Mouse (Mus musculus) olfactory bulb, adult 2 months (tissue): Measurements from ENCODE around the gene Bglap3. TPM values are rescaled to one million over a fixed set of nuclear protein-coding genes. Genes with fewer than 3 reads are reported as not detected.
A peak's percentile ranks its signal among the peaks of the same experiment; 100 is the strongest.
"Not testable (repeated sequence)": the region's sequence is repeated elsewhere in the genome, so short reads cannot be mapped to it uniquely, and the experiment has no call there.

ENCODE experiments used
- H3K27ac ChIP-seq: fragments of 200-500 bp; 2 replicates; pipeline ENCODE4 v1.5.1; 2012; ENCODE audit warnings: low read depth, low read length; ENCODE audit not compliant: insufficient read depth
- H3K4me1 ChIP-seq: fragments of 200-500 bp; 2 replicates; pipeline ENCODE4 v1.6.1; 2012; ENCODE audit warnings: low read length; ENCODE audit not compliant: control insufficient read depth, insufficient read depth
- H3K4me3 ChIP-seq: fragments of 200-500 bp; 2 replicates; pipeline ENCODE4 v1.5.1; 2012; ENCODE audit warnings: mild to moderate bottlenecking, low read depth, low read length, moderate library complexity; ENCODE audit not compliant: insufficient read depth
- CTCF ChIP-seq: fragments of 200-500 bp; IDR thresholded peaks from 2 replicates; pipeline ENCODE4 v1.5.1; 2012; ENCODE audit warnings: low read depth, mild to moderate bottlenecking, low read length, moderate library complexity; ENCODE audit not compliant: insufficient read depth
- POLR2A ChIP-seq: fragments of 200-500 bp; IDR thresholded peaks from 2 replicates; pipeline ENCODE4 v1.6.1; 2012; ENCODE audit warnings: mild to moderate bottlenecking, low read depth, low read length, moderate library complexity; ENCODE audit not compliant: insufficient read depth
- WGBS: fragments of 180-500 bp; shearing (Covaris S2); methylation state at CpG from one replicate; pipeline ENCODE4 v1.1.7; 2018; 5-methylcytosine and 5-hydroxymethylcytosine counted together
- polyA plus RNA-seq: library from polyadenylated mRNA; stranded (reverse); fragments of >200 nt; gene quantifications from 2 replicates; pipeline ENCODE4 v1.2.4, GENCODE M21; 2012; ENCODE audit warnings: low replicate concordance; ENCODE audit not compliant: missing spikeins, insufficient read depth, insufficient read length

Gene Bglap3
- polyA plus RNA-seq, result not detected in 2 replicates

- H3K27ac ChIP-seq, H3K4me3 ChIP-seq: not testable (repeated sequence)
- WGBS, result 92% methylated on average over 9 of the region's 9 CpGs
- H3K4me1 ChIP-seq, result peaks cover 20% of the 10 kb centered on the region
These were observed at the start of gene Bglap3 for GRCm38 (mm10) chr3:88372643-88373042. Gene Bglap3, minus strand, starts transcription at chr3:88372743.

GRCm38 (mm10) chr3:88422020-88422720 is 49.6 kb upstream of the Bglap3 start:
- Histone ChIP-seq H3K4me1 (peaks cover 32% of the 10 kb centered on the region), H3K4me3 (no peak overlapping the region), H3K27ac (peak overlapping the region; percentile 19; the same call in 1 of the 2 replicates)
- 20% methylated on average over 9 of the region's 9 CpGs for WGBS
- TF ChIP-seq POLR2A (no peak), CTCF (no peak)

DNA sequence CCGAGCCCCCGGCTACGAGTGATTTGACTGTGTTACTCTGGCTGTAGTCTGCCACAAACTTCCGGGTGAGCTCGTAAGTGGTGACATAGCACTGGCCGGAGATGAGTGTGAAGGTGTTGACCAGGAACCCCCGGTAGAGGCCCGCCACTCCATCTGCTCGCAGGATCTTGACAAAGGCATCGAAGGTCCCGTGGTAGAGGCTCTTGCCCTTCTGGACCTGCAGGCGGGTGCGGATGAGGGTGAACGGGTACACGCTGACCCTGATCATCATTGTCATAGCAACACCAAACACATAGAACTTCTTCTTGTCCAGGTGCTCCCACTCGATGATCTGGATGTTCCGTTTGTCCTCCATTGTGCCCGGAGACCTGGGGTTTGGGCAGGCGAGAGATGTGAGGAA is 48.2 kb upstream of the Bglap3 start:
- no peak overlapping the region for H3K4me3 ChIP-seq
- TF ChIP-seq CTCF (no peak), POLR2A (no peak)
- WGBS, result 94% methylated on average over 19 of the region's 19 CpGs
- H3K27ac ChIP-seq, result no peak overlapping the region
- H3K4me1 ChIP-seq, result peaks cover 35% of the 10 kb centered on the region

GRCm38 (mm10) chr3:88418016-88418415 is 45.5 kb upstream of the Bglap3 start:
- TF ChIP-seq POLR2A (no peak), CTCF (no peak)
- no peak overlapping the region for H3K4me3 ChIP-seq
- peaks cover 37% of the 10 kb centered on the region for H3K4me1 ChIP-seq
- WGBS, result 83% methylated on average over 6 of the region's 6 CpGs
- H3K27ac ChIP-seq, result no peak overlapping the region

DNA sequence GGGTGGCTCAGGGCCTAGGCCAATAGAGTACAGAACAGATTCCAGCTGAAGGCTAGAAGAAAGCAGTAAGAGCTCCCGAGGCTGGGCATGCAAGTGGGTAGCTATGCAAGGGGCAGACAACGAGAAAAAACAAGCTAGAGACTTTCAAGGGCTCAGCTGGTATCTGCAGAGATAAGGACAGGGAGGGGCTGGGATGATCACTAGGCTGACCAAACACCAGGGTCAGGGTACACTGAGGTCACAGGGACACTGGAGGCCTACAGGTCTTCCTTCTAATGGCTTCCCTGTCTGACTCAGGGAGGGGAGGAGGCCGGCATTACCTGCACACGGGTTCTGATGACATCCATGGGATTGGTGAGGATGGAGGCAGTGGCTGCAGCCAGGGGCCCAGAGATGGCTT is 43.1 kb upstream of the Bglap3 start:
- TF ChIP-seq CTCF (no peak), POLR2A (no peak)
- peaks cover 21% of the 10 kb centered on the region for H3K4me1 ChIP-seq
- no peak overlapping the region for H3K4me3 ChIP-seq
- 86% methylated on average over 4 of the region's 4 CpGs for WGBS
- no peak overlapping the region for H3K27ac ChIP-seq

DNA sequence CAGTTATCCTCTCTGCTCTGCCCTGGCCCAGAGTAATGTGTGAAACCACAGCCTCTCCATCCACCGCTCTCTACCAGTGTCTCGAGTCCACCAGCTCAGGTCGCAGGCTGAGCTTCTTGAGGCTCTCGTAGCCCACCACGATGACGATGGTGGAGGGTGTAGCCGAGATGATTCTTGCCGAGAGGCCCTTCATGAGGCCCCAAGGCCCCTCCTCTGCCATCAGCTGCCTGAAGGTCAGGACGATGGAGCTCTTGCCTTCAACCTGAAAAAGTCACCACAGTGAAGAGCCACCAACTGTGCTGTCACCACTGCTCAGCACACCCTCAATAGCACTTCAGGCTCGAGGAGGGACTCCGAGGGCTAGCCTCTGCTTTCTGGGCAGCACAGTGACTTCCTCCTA is 40.1 kb upstream of the Bglap3 start:
- H3K27ac ChIP-seq, result no peak overlapping the region
- peaks cover 15% of the 10 kb centered on the region for H3K4me1 ChIP-seq
- TF ChIP-seq POLR2A (no peak), CTCF (no peak)
- WGBS, result 87% methylated on average over 11 of the region's 11 CpGs
- H3K4me3 ChIP-seq, result no peak overlapping the region

- WGBS, result 90% methylated on average over 4 of the region's 4 CpGs
- TF ChIP-seq CTCF (no peak), POLR2A (no peak)
- Histone ChIP-seq H3K4me3 (no peak overlapping the region), H3K4me1 (peaks cover 12% of the 10 kb centered on the region), H3K27ac (no peak overlapping the region)
These were observed 39.1 kb upstream of the Bglap3 start for GRCm38 (mm10) chr3:88411681-88412080.

DNA sequence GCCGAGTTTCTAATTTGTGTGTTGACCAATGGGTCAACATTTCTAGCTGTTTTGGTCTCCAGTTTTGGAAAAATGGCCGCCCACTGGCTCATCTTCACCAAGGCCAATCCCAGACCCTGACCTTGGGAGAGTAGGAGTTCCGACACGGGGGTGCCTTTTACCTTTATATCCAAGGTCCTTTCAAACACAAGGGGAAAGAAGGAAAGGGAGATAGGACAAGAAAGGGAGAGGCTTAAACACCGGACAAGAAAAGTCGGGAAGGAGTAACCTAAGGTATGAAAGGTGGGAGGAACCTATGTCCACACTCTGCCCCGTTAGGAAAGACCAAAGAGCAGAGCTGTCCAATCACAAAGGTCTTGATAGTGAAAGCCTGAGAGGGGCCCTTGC is 38.1 kb upstream of the Bglap3 start:
- Histone ChIP-seq H3K4me3 (no peak overlapping the region), H3K27ac (peak overlapping the region; percentile 34), H3K4me1 (peaks cover 7% of the 10 kb centered on the region)
- 24% methylated on average over 7 of the region's 7 CpGs for WGBS
- TF ChIP-seq CTCF (no peak), POLR2A (no peak)

GRCm38 (mm10) chr3:88409741-88410644 is 37.5 kb upstream of the Bglap3 start, which contains the start of gene Pmf1:
Gene Pmf1, minus strand, starts transcription at chr3:88410331.
- peak within 1 kb of the TSS; percentile 87 for H3K4me3 ChIP-seq
- H3K27ac ChIP-seq, result peak within 1 kb of the TSS; percentile 98
- peaks cover 6% of the 10 kb centered on the region; the same call in 1 of the 2 replicates for H3K4me1 ChIP-seq
- under 1% methylated on average over 54 of the region's 54 CpGs for WGBS
- TF ChIP-seq POLR2A (peak; percentile 97), CTCF (0 out of 2 replicates have a peak, but pooled peaks have one; percentile 10)
